Mouse (Mus musculus) liver, adult 2 months (tissue): ENCODE data around the gene Pard3.

Experiments
- CTCF ChIP-seq: fragments of 200-500 bp; IDR thresholded peaks from 2 replicates; pipeline ENCODE4 v1.5.1; 2011; ENCODE audit warnings: low read depth, low read length, control low read depth
- POLR2A ChIP-seq: fragments of 200-500 bp; IDR thresholded peaks from 2 replicates; pipeline ENCODE4 v1.6.1; 2011; ENCODE audit warnings: low read length, control low read depth; ENCODE audit not compliant: insufficient read depth; ENCODE audit errors: extremely low read depth

DNA sequence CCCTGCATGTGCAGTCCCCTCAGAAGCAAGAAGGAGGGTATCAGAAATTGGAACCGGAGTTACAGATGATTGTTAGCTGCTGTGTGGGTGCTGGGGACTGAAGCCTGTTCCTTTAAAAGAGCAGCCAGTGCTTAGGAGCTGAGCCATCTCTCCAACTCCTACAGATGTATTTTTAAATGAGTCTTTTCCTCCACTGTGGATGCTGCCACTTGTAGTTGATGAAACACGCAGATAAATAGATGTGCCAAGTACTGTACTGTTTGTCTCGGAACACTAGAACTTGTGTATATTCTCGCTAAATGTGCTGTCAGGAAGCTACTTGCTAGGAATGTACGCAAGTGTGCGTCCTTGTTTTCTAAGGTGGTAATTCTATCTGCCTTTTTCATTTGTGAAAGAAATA lies 110.7 kb downstream of the Pard3 start:
- TF ChIP-seq CTCF (no peak), POLR2A (no peak)
